Mouse (Mus musculus) thymus, postnatal 0 days (tissue): ENCODE measurements around the gene Bsn. TPM values are rescaled to one million over a fixed set of nuclear protein-coding genes. Genes with fewer than 3 reads are reported as not detected.

Source experiments
- DNase-seq: peaks from one replicate; pipeline ENCODE4 v3.0.0-alpha.2; 2015; ENCODE audit warnings: low spot score
- polyA plus RNA-seq: library from polyadenylated mRNA; unstranded; fragments of >200 nt; fragmentation: Nextera tagmentation; extraction: Ambion mirVana; gene quantifications from 2 replicates; pipeline ENCODE4 v1.2.1, GENCODE M21; 2015

The Bsn gene
- polyA plus RNA-seq, 1 experiment from 2014 or later, result 1.9 TPM

- no peak for DNase-seq
Measured at GRCm38 (mm10) chr9:108094998-108095411, 95.2 kb downstream of the Bsn start.

GRCm38 (mm10) chr9:108094184-108094941, 95.8 kb downstream of the Bsn start, which contains the start of gene Apeh:
TSS of gene Apeh (minus strand) at chr9:108094606.
- peak; percentile 93 for DNase-seq

GRCm38 (mm10) chr9:108093586-108093985, 96.6 kb downstream of the Bsn start:
- no peak for DNase-seq

GRCm38 (mm10) chr9:108090611-108091120, 99.5 kb downstream of the Bsn start:
- DNase-seq, result no peak

- DNase-seq, result no peak
Measured at GRCm38 (mm10) chr9:108085261-108085660, 104.9 kb downstream of the Bsn start.

GRCm38 (mm10) chr9:108083561-108083960, 106.6 kb downstream of the Bsn start:
- no peak for DNase-seq

GRCm38 (mm10) chr9:108082988-108083431, 107.2 kb downstream of the Bsn start, which contains the start of gene Rnf123:
TSS of gene Rnf123 (minus strand) at chr9:108083346.
- peak; percentile 39 for DNase-seq

GRCm38 (mm10) chr9:108082549-108082948, 107.6 kb downstream of the Bsn start:
- no peak for DNase-seq

GRCm38 (mm10) chr9:108080168-108080567, 110.0 kb downstream of the Bsn start, which contains the start of gene Mst1:
TSS of gene Mst1 (plus strand) at chr9:108080436.
- DNase-seq, result no peak

- no peak for DNase-seq
Measured at GRCm38 (mm10) chr9:108073141-108073930, 116.8 kb downstream of the Bsn start.

GRCm38 (mm10) chr9:108072481-108072924, 117.7 kb downstream of the Bsn start:
- no peak for DNase-seq

- no peak for DNase-seq
Measured at GRCm38 (mm10) chr9:108071801-108072200, 118.4 kb downstream of the Bsn start.

- DNase-seq, result no peak
Measured at GRCm38 (mm10) chr9:108069529-108069928, 120.7 kb downstream of the Bsn start.

- no peak for DNase-seq
Measured at GRCm38 (mm10) chr9:108069007-108069406, 121.2 kb downstream of the Bsn start.

GRCm38 (mm10) chr9:108067900-108068299, 122.3 kb downstream of the Bsn start:
- peak; percentile 87 for DNase-seq

GRCm38 (mm10) chr9:108067199-108067598, 123.0 kb downstream of the Bsn start:
- no peak for DNase-seq

- DNase-seq, result peak; percentile 71
Measured at GRCm38 (mm10) chr9:108065491-108066011, 124.6 kb downstream of the Bsn start.

GRCm38 (mm10) chr9:108063361-108063760, 126.8 kb downstream of the Bsn start:
- DNase-seq, result no peak

GRCm38 (mm10) chr9:108062142-108062541, 128.0 kb downstream of the Bsn start:
- no peak for DNase-seq

- no peak for DNase-seq
Measured at GRCm38 (mm10) chr9:108058291-108058690, 131.9 kb downstream of the Bsn start.

- DNase-seq, result no peak
Measured at GRCm38 (mm10) chr9:108057262-108057562, 133.0 kb downstream of the Bsn start.
